Mouse (Mus musculus): Measurements from ENCODE around the gene Myrf.

Gene Myrf

DNA sequence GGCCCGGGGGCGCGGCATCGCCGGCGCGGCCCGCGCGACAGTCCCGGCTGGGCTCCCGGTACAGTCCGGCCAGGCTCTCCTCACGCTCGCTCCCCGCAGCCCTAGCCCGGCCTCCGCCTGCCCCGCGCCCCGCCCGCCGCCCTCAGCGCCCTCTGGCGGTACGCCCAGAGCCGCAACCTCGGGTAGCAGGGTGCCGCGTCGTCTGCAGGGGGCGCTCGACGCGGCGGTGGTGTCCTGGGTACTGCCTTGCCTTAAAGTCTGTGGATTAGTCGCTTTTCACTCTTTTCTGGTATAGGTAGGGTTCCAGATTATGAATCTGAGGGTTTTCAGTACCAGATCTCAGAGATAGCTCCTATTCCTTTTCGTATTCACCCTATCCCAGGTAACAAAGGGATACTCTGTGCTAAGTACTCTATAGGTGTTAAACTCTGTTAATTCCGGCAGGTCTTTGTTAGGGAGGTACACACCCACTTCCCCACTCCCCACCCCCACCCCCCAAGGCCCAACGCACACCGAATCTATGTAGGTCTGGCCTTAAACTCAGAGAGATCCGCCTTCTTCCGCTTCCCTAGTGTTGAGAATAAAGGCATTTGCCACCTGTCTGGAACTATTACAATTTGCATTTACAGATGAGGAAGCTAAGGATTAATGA is at the start of gene Myrf:
Gene Myrf (minus strand): TSS at position 95 of the 652 bp plus-strand sequence.
- no peak for DNase-seq (ENCODE audit: extremely low spot score, low read depth, low spot score)

DNA sequence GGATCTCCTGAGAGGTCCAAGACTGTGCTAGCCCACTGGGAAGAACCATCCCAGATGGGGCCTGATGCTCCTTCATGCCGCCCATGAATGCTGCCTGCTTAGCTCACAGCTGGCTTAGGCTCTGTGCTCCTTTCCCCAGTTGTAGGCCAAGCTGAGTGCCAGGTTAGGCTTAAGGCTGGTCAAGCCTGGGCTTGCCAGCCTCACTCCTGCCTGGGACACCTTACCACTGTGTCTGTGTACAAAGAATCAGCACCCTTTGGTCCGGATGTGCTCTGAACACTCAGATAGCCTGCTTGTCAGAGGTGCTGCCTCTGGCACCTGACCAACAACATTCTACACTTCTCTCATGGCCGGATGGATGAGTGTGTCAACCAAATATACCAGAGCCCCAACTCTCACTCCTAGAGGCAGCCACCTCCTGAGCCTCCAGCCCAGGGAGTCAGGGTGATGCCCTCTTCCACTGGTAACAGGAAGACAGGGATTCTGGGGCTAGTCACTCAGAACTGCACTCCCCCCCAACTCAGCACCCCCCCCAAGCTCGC is 49.1 kb upstream of the Myrf start:
- DNase-seq (ENCODE audit: extremely low spot score, low read depth, low spot score), result no peak

DNA sequence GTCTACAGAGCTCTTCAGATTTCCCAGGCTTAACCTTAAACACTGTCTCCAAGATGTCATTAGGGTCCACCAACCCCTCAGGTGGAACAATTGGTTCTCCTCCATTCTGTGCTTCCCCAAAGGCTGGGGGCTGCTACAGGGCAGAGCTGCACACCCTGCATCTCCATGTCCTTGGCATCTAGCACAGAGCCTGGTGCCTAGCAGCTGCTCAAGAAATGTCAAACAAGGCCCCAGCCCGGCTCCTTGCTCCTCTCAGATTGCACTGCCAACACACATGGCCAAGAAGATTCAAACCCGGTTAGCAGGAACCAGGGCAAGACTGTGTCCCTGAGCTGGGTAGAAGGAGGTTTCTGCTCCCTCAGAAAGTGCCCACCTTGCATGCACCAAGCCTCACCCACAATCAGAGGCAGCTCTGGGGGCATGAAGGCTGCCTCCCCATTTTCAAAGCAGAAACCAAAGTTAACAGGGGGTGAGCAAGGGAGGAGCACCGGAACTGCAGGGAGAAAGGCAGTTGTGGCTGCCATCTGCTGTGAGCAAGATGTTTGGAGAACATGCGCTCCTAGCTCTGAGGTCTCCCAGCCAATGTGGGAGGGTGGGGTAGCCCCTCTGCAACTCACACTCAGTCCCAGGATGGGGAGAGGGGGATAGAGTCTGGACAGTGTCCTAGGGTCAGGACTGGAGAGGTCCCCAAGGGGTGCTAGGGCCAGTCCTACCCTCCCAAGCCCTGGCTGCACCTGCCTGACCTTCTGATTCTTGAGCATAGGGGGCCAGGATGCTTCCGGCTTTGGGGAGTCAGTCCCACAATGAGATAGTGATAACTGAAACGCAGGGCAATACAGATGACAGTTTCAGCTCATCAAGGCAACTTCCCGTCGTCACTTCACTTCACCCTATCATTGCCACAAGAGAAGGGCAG is 47.8 kb upstream of the Myrf start:
- DNase-seq (ENCODE audit: extremely low spot score, low read depth, low spot score), result no peak

DNA sequence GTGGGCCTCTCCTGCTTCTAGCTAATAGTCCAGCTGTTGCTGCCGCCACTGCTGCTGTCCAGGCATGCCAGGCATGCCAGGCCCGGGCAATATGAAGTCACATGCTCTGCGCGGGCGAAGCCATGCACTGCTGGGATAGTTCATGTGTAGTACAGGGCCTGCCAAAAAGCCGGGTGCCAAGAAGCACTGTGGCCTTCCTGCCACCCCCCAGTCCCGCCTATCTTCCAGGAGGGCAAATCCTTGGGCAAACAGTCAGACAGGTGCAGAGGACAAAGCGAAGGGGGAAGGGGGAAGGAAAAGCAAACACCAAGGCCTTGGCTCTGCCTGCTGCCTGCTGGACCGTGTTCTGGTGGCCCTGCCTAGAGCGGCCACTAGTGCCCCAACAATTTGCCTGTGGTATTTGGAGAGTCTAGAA is 45.9 kb upstream of the Myrf start:
- DNase-seq (ENCODE audit: extremely low spot score, low read depth, low spot score), result no peak

DNA sequence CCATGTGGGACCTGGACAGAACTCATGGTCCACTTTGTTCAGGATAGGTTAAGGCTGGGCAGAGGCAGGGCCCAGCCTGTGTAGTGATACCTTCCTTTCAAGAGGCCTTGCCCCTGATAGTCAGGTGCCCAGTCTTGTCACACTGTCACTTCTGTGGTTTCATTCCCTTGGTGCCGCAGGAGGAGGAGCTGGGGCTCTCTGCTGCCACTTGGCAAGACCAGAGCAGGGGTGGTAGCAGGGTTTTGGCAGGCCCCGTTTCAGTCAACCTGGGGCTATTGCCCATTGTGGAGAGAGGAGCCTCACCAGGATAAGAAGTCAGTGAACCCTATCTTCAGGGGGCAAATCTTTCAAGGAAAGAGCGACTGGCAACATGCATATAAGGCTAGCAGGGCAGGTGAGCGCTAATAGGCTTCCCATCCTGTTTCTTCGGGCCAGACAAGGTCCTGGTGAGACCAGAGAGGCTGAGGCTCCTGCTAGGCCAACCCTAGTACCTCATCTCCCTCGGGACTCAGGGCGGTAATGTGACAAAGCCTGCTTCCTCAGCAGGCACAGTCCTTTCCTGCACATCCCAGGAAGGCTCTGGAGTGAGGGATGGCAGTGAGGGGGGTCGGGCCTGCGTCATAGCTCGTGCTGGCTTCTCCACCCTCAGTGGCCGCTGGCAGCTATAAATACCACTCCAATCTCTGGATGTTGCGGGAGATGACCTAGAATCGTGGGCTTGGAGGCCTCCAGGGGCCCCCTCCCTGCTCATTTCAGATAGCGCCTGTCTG is 40.4 kb upstream of the Myrf start:
- DNase-seq (ENCODE audit: extremely low spot score, low read depth, low spot score), result no peak

DNA sequence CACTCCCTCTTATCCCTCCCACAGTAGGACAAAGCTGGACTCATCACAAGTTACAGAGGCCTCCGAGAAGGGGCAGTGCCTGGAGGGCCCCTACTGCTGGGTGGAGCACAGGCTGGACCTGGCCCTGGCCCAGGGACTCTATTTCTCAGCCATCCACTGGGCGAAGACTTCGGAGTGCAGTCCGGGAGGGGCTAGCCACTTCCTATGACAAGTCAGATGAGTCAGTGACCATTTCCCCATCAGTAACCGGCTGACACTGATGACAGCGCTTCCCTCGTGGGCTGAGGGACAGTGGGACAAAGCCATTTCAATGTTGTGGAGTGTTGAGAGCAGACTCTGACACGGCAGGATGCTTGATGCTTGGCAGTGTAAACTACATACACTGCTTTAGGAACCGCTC is 39.1 kb upstream of the Myrf start:
- DNase-seq (ENCODE audit: extremely low spot score, low read depth, low spot score), result no peak

DNA sequence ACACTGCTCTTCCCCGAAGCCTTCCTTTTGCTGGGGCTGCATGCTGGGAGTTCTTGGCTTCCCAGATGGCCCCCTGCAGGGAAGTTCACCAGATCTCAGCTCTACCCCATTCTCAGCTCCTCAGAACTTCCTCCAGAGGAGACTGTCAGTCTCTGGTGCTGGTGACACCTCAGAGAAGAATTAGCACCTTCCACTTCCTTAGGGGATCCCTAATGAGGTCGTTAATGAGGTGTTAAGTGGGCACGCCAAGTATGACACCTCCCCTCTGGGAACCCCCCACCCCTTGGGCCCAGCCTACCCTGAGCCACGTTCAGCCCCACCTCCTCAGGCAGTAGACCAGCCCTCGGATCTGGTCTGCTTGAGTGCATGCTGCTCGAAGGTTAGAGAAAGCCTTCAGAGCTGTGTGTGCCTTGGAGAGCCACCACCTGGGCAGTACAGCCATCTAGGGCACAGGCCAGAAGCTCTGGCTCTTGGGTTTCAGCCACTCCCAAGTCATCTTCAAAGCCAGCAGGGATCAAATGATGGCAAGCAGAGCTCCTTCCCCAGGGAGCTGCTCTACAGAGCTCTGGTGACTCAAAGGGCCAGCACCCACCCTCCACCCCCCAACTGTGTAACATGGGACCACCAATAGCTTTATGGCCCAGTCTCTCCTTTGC is 38.2 kb upstream of the Myrf start:
- DNase-seq (ENCODE audit: extremely low spot score, low read depth, low spot score), result no peak

DNA sequence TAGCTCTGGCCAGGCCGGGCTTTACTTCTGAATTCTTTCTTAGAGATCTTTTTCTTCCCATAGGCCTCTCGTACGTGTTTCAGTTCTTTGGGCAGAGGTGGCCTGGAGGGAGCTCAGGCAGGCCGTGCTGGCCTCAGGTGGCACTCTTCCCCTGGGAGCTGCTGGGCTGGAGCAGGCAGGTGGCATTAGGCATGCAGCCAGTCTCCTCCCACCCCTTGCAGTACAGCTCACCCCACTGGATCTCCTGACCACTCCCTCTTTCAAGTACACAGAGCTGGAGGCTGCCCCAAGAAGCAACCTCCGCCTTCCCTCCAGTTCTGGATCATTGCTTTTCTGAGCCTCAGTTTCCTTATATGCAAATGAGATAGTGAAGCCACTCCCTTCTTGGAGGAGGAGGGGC is 37.2 kb upstream of the Myrf start:
- no peak for DNase-seq (ENCODE audit: extremely low spot score, low read depth, low spot score)

DNA sequence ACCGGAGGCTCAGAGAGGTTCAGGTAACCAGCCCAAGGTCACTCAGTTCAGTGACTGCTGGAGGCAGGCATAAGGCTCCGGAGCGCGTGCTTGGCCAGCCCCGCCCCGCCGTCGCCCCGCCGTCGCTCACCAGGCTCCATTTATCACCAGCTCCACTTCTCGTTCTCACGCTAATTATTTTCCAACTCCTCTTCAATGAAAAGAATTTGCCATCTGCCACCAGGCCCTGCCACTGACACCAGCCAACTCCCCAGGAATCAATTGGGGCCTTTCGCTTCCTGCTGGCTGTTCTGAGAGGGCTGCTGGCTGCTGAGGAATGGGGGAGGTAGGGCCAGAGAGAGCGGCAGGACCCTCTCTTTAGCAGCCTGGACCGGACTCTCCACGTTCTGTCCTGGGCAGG is 36.8 kb upstream of the Myrf start:
- DNase-seq (ENCODE audit: extremely low spot score, low read depth, low spot score), result no peak

DNA sequence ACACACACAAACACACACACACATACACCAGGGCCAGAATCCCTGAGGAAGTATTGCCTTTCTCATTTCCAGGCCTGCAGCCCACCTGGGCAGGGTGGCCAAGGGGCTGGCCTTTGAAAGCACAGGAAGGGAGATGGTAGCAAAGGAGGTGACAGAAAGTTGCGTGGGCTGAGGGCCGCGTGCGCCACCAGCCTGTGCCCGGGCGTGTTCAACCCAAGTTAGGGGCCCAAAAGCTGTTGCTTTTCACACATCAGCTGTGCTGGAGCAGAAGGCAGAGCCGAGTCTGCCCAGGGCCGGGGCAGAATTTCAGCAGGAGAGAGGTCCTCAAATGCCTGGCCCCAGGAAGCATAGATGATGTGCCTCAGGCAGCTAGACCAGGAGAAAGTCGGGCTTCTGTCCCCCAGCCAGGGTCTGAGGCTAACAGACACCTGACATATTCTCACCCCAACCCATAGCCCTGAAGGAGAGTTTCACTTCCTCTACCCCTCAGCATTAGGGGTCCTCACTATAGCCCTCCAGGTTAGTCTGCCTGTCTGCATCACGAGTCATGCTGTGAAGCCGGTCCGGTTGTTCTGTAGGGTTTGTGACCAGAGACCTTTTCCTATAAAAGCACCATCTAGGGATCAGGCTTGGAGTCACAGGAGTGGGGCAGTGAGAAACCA is 36.1 kb upstream of the Myrf start:
- DNase-seq (ENCODE audit: extremely low spot score, low read depth, low spot score), result no peak

DNA sequence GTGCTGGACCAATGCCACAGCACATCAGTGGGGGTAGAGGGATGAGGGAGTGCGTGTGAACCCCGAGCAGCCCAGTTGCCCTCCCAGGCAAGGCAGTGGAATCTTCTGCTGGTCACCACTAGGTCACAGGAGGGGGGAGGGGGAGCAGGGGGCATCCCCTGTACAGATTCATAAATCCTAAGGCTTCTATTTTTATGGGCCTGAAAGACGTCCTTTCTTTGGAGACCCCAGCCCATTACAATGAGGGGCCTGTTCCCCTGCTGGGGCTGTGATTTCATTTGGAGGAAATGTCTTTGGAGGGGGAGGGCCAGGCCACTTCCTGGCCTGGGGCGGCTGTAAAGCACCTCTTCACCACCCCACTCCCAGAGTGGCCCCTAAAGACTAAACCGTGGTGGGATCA is 33.5 kb upstream of the Myrf start:
- DNase-seq (ENCODE audit: extremely low spot score, low read depth, low spot score), result no peak

DNA sequence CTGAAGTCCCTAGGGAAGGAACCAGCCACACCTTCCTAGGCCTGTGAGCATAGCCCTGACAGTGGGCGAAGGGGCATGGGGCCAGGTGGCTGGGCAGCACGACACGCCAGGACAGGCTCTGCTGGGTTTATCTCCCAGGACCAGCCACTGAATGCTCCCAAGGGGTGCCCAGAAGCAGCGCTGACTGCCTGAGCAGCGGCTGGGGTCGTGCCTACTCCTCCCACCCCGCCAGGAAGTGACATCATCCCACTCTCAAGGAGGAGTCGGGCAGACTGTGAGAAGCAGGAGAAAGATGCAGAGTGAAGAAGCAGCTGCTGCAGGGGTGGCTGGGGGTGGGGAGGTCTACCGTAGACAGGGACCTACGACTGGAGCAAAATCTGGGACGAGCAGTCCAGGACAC is 32.2 kb upstream of the Myrf start:
- DNase-seq (ENCODE audit: extremely low spot score, low read depth, low spot score), result no peak

DNA sequence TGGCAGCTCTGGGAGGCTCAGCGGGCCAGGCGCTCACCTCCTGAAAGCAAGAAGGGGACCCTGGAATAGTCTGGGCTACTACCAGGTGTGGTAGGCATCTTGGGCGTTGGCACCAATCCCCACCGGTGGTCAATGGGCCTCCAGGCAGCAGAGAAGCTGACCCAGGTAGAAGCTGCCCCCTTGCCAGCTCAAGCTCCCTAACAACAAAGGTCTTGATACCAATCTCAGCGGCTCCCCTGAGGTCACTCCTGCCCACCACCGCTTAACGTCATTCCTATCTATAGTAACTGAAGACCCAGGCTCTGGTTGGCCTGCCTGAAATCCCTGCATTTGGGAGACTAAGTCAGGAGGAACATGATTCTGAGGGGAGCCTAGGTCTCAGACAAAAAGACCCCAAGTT is 31.0 kb upstream of the Myrf start:
- DNase-seq (ENCODE audit: extremely low spot score, low read depth, low spot score), result no peak

DNA sequence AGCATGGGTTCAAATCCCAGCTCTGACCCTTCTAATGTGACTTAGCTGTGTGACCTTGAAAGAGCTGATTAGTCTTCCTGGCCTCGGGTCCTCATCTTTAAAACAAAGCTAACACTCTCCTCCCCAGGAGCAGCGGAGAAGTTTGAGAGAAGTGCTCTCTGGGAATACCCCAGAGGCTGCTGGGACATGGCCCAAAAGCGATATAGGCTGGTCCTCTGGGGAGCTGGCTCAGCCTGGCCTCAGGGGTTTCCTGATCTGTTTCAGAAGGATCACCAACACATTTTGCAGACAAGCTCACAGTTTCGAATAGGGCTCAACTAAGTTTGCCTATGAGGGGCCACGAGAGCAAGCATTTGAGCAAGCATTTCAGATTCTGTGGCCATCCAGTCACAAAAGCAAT is 29.8 kb upstream of the Myrf start:
- DNase-seq (ENCODE audit: extremely low spot score, low read depth, low spot score), result no peak

DNA sequence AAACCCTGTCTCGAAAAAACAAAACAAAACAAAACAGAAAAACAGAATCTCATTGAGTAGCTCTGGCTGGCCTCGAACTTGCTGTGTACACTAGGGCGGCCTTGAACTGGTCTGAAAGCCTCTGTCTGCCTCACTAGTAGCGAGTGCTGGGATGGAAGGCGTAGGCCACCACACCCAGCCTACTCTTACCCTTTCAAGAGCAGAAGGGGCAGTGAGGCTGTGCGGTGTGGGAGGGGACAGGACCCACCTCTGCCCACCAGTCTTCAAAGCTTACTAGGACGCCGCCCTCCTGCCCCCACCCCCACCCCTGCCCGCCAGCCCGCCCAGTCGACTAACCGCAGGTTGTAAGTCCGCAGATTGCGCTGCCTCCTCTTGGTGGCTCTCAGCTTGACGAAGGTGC is 28.3 kb upstream of the Myrf start:
- DNase-seq (ENCODE audit: extremely low spot score, low read depth, low spot score), result no peak

DNA sequence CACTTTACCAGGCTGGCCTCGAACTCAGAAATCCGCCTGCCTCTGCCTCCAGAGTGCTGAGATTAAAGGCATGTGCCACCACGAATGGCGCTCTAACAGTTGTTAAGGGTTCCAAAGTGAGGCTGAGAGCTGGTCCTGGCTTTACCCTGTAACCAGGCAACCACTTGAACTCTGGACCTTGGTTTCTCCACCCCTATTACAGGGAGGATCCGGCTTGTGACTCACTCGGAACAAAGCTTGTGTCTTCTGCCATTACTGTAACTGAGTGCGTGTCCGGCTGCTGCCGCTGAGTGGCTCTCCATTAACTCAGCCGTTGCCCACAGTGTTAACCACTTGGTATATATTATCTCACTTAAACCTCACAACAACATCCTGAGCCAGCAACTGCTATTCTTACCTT is 27.4 kb upstream of the Myrf start:
- no peak for DNase-seq (ENCODE audit: extremely low spot score, low read depth, low spot score)

DNA sequence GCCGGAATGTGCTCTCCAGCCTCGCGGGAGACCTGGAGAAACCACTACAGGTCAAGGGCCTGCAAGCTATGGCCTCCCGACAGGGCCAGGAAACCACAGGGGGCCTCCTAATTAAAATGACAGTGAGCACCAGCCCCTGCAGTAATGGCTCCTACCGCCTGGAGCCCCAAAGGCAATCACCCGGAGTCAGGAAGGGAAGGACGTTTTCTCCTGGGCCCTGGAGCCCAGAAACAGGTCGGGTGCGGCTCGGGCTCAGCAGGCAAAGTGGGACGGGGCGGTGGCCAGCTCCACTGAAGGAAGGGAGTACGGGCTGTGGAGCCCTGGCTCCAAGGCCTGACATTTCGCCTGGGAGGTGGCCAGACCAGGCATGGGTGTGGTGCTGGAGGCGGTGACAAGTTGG is 26.5 kb upstream of the Myrf start:
- no peak for DNase-seq (ENCODE audit: extremely low spot score, low read depth, low spot score)

DNA sequence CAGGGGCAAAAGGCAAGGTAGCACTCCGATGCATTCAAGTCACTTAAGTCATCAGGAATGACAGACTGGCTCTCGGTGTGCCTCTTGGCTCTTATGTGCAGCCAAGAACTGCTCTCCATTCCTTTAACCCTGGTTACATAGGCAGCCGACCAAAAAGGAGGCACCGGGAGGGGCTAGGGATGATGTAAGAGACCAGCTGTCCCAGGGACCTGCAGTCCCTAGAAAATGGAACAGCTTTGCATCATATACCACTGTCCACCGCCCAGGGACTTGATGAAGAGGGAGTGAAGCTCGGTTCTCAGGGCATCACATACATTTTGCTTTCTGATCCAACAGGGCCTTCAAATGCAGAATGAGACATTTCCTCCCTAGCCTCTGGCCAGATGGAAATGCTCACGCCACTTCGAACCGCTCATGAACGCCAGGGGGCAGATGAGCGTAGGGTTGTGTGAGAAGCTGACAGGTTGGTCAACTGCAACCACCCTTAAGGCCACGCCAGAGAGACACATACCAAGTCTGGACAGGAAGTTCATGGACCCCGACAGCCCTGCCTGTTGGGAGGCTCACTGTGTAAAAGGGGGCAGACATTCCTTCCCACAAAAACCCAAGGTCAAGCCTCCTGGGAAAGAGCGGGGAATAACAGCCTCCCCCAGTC is 25.8 kb upstream of the Myrf start:
- DNase-seq (ENCODE audit: extremely low spot score, low read depth, low spot score), result peak; percentile 44

DNA sequence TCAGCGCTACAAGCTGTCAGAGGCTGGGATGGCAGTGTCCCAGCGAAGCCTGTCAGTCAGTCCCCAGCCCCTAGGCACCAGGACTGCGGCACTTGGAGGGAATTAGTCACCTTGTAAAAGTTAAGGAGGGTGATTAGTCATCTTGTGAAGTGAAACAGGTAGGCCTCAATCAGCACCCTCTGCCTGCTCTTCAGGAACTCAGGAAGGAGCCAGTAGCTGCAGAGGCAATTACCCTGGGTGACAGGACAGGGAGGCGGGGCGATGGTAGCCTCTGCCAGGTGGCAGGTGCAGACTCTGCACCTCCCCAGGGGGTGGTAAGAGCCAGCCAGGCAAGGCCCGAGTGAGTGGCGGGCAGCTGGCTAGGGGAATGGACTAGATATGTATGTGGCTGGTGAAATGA is 20.8 kb upstream of the Myrf start:
- DNase-seq (ENCODE audit: extremely low spot score, low read depth, low spot score), result no peak
